Mouse (Mus musculus): Measurements from ENCODE around the gene Clstn2. TPM values are rescaled to one million over a fixed set of nuclear protein-coding genes. Genes with fewer than 3 reads are reported as not detected.

The Clstn2 gene
- total and polyA plus RNA-seq, 3 experiments: 0.05 TPM; not detected in 2

- DNase-seq (ENCODE audit: low spot score) (no peak), ATAC-seq (ENCODE audit: extremely low read depth, insufficient number of reproducible peaks, low FRiP score, poor library complexity, severe bottlenecking) (no peak)
- H3K4me3 ChIP-seq (ENCODE audit: low read depth, low read length): no peak overlapping the region
- no peaks in the 10 kb centered on the region for H3K4me1 ChIP-seq (ENCODE audit: insufficient read depth, low read depth, low read length)
- peaks cover 47% of the 10 kb centered on the region for H3K9me3 ChIP-seq (replicated peaks)
- no peak for TF ChIP-seq CTCF (IDR thresholded peaks at IDR 0.05; ENCODE audit: low read depth, low read length)
- no peak for TF ChIP-seq GATA2 (IDR thresholded peaks at IDR 0.05; ENCODE audit: borderline replicate concordance, low read depth, low read length)
- TF ChIP-seq TAL1 (conservative IDR thresholded peaks at IDR 0.05; ENCODE audit: low read depth, low read length): no peak
- TF ChIP-seq POLR2AphosphoS5 (IDR thresholded peaks at IDR 0.05; ENCODE audit: insufficient replicate concordance, low read depth, low read length): no peak
- TF ChIP-seq GATA1 (IDR thresholded peaks at IDR 0.05; ENCODE audit: borderline replicate concordance, low read length): no peak
- no peaks in the 10 kb centered on the region for H3K27me3 ChIP-seq (ENCODE audit: insufficient read depth, low read length)
- no peaks in the 10 kb centered on the region for H3K36me3 ChIP-seq (replicated peaks)
Observed at GRCm38 (mm10) chr9:97629180-97629579, 403.8 kb downstream of the Clstn2 start.

GRCm38 (mm10) chr9:97628361-97628908, 404.5 kb downstream of the Clstn2 start:
- Histone ChIP-seq H3K4me1 (ENCODE audit: insufficient read depth, low read depth, low read length) (no peaks in the 10 kb centered on the region), H3K9me3 (replicated peaks) (peaks cover 44% of the 10 kb centered on the region), H3K36me3 (replicated peaks) (no peaks in the 10 kb centered on the region), H3K4me3 (ENCODE audit: low read depth, low read length) (no peak overlapping the region), H3K27me3 (ENCODE audit: insufficient read depth, low read length) (no peaks in the 10 kb centered on the region)
- ATAC-seq (ENCODE audit: extremely low read depth, insufficient number of reproducible peaks, low FRiP score, poor library complexity, severe bottlenecking) (no peak), DNase-seq (ENCODE audit: low spot score) (no peak)
- TF ChIP-seq CTCF (IDR thresholded peaks at IDR 0.05; ENCODE audit: low read depth, low read length): no peak

- H3K4me1 ChIP-seq (ENCODE audit: insufficient read depth, low read depth, low read length): no peaks in the 10 kb centered on the region
- H3K4me3 ChIP-seq (ENCODE audit: low read depth, low read length): no peak overlapping the region
- DNase-seq (ENCODE audit: low spot score): no peak
- H3K27me3 ChIP-seq (ENCODE audit: insufficient read depth, low read length): no peaks in the 10 kb centered on the region
- H3K36me3 ChIP-seq (replicated peaks): no peaks in the 10 kb centered on the region
- TF ChIP-seq POLR2AphosphoS5 (IDR thresholded peaks at IDR 0.05; ENCODE audit: insufficient replicate concordance, low read depth, low read length): no peak
- no peak for TF ChIP-seq GATA2 (IDR thresholded peaks at IDR 0.05; ENCODE audit: borderline replicate concordance, low read depth, low read length)
- no peak for ATAC-seq (ENCODE audit: extremely low read depth, insufficient number of reproducible peaks, low FRiP score, poor library complexity, severe bottlenecking)
- H3K9me3 ChIP-seq (replicated peaks): peaks cover 45% of the 10 kb centered on the region
Observed at GRCm38 (mm10) chr9:97627916-97628315, 405.1 kb downstream of the Clstn2 start.

- Histone ChIP-seq H3K9me3 (replicated peaks) (peaks cover 40% of the 10 kb centered on the region), H3K36me3 (replicated peaks) (no peaks in the 10 kb centered on the region), H3K4me3 (ENCODE audit: low read depth, low read length) (no peak overlapping the region), H3K27me3 (ENCODE audit: insufficient read depth, low read length) (no peaks in the 10 kb centered on the region), H3K4me1 (ENCODE audit: insufficient read depth, low read depth, low read length) (no peaks in the 10 kb centered on the region)
- no peak for ATAC-seq (ENCODE audit: extremely low read depth, insufficient number of reproducible peaks, low FRiP score, poor library complexity, severe bottlenecking)
- no peak for TF ChIP-seq POLR2AphosphoS5 (IDR thresholded peaks at IDR 0.05; ENCODE audit: insufficient replicate concordance, low read depth, low read length)
- DNase-seq (ENCODE audit: low spot score): no peak
Observed at GRCm38 (mm10) chr9:97610566-97610965, 422.4 kb downstream of the Clstn2 start.

GRCm38 (mm10) chr9:97603729-97604128, 429.3 kb downstream of the Clstn2 start:
- DNase-seq (ENCODE audit: low spot score) (no peak), ATAC-seq (ENCODE audit: extremely low read depth, insufficient number of reproducible peaks, low FRiP score, poor library complexity, severe bottlenecking) (no peak)
- H3K4me3 ChIP-seq (ENCODE audit: low read depth, low read length): no peak overlapping the region
- peaks cover 35% of the 10 kb centered on the region for H3K9me3 ChIP-seq (replicated peaks)
- H3K27me3 ChIP-seq (ENCODE audit: insufficient read depth, low read length): no peaks in the 10 kb centered on the region
- H3K36me3 ChIP-seq (replicated peaks): no peaks in the 10 kb centered on the region
- TF ChIP-seq POLR2AphosphoS5 (IDR thresholded peaks at IDR 0.05; ENCODE audit: insufficient replicate concordance, low read depth, low read length): no peak
- no peak for TF ChIP-seq TAL1 (conservative IDR thresholded peaks at IDR 0.05; ENCODE audit: low read depth, low read length)
- no peak for TF ChIP-seq CTCF (IDR thresholded peaks at IDR 0.05; ENCODE audit: low read depth, low read length)
- no peak for TF ChIP-seq GATA1 (IDR thresholded peaks at IDR 0.05; ENCODE audit: borderline replicate concordance, low read length)
- TF ChIP-seq GATA2 (IDR thresholded peaks at IDR 0.05; ENCODE audit: borderline replicate concordance, low read depth, low read length): no peak
- no peaks in the 10 kb centered on the region for H3K4me1 ChIP-seq (ENCODE audit: insufficient read depth, low read depth, low read length)

GRCm38 (mm10) chr9:97602476-97602875, 430.5 kb downstream of the Clstn2 start:
- DNase-seq (ENCODE audit: low spot score) (no peak), ATAC-seq (ENCODE audit: extremely low read depth, insufficient number of reproducible peaks, low FRiP score, poor library complexity, severe bottlenecking) (no peak)
- Histone ChIP-seq H3K4me3 (ENCODE audit: low read depth, low read length) (no peak overlapping the region), H3K4me1 (ENCODE audit: insufficient read depth, low read depth, low read length) (no peaks in the 10 kb centered on the region), H3K36me3 (replicated peaks) (no peaks in the 10 kb centered on the region), H3K9me3 (replicated peaks) (peaks cover 30% of the 10 kb centered on the region), H3K27me3 (ENCODE audit: insufficient read depth, low read length) (no peaks in the 10 kb centered on the region)
- no peak for TF ChIP-seq GATA1 (IDR thresholded peaks at IDR 0.05; ENCODE audit: borderline replicate concordance, low read length)
- TF ChIP-seq GATA2 (IDR thresholded peaks at IDR 0.05; ENCODE audit: borderline replicate concordance, low read depth, low read length): no peak

- Histone ChIP-seq H3K9me3 (replicated peaks) (peaks cover 27% of the 10 kb centered on the region), H3K4me1 (ENCODE audit: insufficient read depth, low read depth, low read length) (no peaks in the 10 kb centered on the region), H3K27me3 (ENCODE audit: insufficient read depth, low read length) (no peaks in the 10 kb centered on the region), H3K36me3 (replicated peaks) (no peaks in the 10 kb centered on the region), H3K4me3 (ENCODE audit: low read depth, low read length) (no peak overlapping the region)
- no peak for ATAC-seq (ENCODE audit: extremely low read depth, insufficient number of reproducible peaks, low FRiP score, poor library complexity, severe bottlenecking)
- no peak for DNase-seq (ENCODE audit: low spot score)
- TF ChIP-seq TAL1 (conservative IDR thresholded peaks at IDR 0.05; ENCODE audit: low read depth, low read length) (no peak), GATA2 (IDR thresholded peaks at IDR 0.05; ENCODE audit: borderline replicate concordance, low read depth, low read length) (no peak), CTCF (IDR thresholded peaks at IDR 0.05; ENCODE audit: low read depth, low read length) (no peak), POLR2AphosphoS5 (IDR thresholded peaks at IDR 0.05; ENCODE audit: insufficient replicate concordance, low read depth, low read length) (no peak), GATA1 (IDR thresholded peaks at IDR 0.05; ENCODE audit: borderline replicate concordance, low read length) (no peak)
Observed at GRCm38 (mm10) chr9:97599006-97599405, 434.0 kb downstream of the Clstn2 start.
